Mouse (Mus musculus) intestine, embryonic 16.5 days (tissue): Measurements from ENCODE around the gene App. TPM values are rescaled to one million over a fixed set of nuclear protein-coding genes. Genes with fewer than 3 reads are reported as not detected.

Source experiments
- ATAC-seq: fragments of 200-750 bp; cut with Nextera tagmentation; 2 replicates; pipeline ENCODE4 v1.8.0; 2017; ENCODE audit warnings: moderate TSS enrichment, moderate library complexity
- H3K27ac ChIP-seq: fragments of 300-500 bp; sonication (generic); 2 replicates; pipeline ENCODE4 v1.5.1; 2014; ENCODE audit warnings: mild to moderate bottlenecking, low read length
- H3K27me3 ChIP-seq: fragments of 300-500 bp; sonication (generic); replicated peaks from 2 replicates; pipeline ENCODE4 v1.6.1; 2014; ENCODE audit warnings: low read length, control low read depth, mixed read lengths; ENCODE audit not compliant: control insufficient read depth, insufficient read depth
- H3K36me3 ChIP-seq: fragments of 300-500 bp; sonication (generic); 2 replicates; pipeline ENCODE4 v1.6.1; 2014; ENCODE audit warnings: low read length, control low read depth; ENCODE audit not compliant: control insufficient read depth, insufficient read depth
- H3K4me1 ChIP-seq: fragments of 300-500 bp; sonication (generic); 2 replicates; pipeline ENCODE4 v1.6.1; 2014; ENCODE audit warnings: low read length, control low read depth, mixed read lengths; ENCODE audit not compliant: control insufficient read depth, insufficient read depth
- H3K4me2 ChIP-seq: fragments of 300-500 bp; sonication (generic); 2 replicates; pipeline ENCODE4 v1.6.1; 2014; ENCODE audit warnings: low read depth, low read length, control low read depth
- H3K4me3 ChIP-seq: fragments of 300-500 bp; sonication (generic); 2 replicates; pipeline ENCODE4 v1.5.1; 2014; ENCODE audit warnings: mild to moderate bottlenecking, low read length
- H3K9ac ChIP-seq: fragments of 300-500 bp; sonication (generic); 2 replicates; pipeline ENCODE4 v1.6.1; 2014; ENCODE audit warnings: low read depth, low read length
- H3K9me3 ChIP-seq: fragments of 300-500 bp; sonication (generic); 2 replicates; pipeline ENCODE4 v1.6.1; 2016; ENCODE audit warnings: low read length, control low read depth; ENCODE audit not compliant: control insufficient read depth
- WGBS: fragments of 180-500 bp; shearing (Covaris S2); extraction: QIAGEN DNeasy Blood & Tissue Kit; methylation state at CpG from one replicate; pipeline ENCODE4 v1.1.7; 2014; 5-methylcytosine and 5-hydroxymethylcytosine counted together
- polyA plus RNA-seq: library from polyadenylated mRNA; unstranded; fragments of >200 nt; fragmentation: Nextera tagmentation; extraction: Ambion mirVana; gene quantifications from 2 replicates; pipeline ENCODE4 v1.2.1, GENCODE M21; 2015

The App gene
- polyA plus RNA-seq, 1 experiment from 2014 or later, result 125 TPM

DNA sequence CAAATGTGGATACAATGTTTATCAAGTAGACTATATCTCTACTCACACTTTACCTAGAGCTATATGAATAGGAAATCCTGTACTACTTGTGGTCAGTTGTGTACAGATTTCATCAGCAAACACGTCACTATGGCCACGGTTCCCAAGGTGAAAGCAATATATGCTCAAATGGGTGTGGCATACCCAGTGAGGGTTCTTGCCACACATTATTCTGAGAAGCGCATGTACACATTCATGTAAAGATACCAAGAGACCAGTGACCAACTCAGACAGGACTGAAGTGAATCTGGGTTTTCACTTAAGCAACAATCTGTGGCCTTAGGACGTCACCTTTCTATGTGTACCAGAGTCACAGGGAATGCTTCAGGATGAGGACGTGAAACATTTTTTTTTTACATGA is 41.4 kb downstream of the App start:
- Histone ChIP-seq H3K4me2 (no peak overlapping the region), H3K4me1 (peaks cover 38% of the 10 kb centered on the region), H3K36me3 (no peaks in the 10 kb centered on the region), H3K9me3 (no peaks in the 10 kb centered on the region), H3K4me3 (no peak overlapping the region), H3K27me3 (no peaks in the 10 kb centered on the region), H3K27ac (peak overlapping the region; percentile 79), H3K9ac (0 out of 2 replicates have a peak overlapping the region, but pooled peaks have one; percentile 14)
- WGBS, result 66% methylated on average over 5 of the region's 5 CpGs
- ATAC-seq, result peak; percentile 14; the same call in 1 of the 2 replicates

DNA sequence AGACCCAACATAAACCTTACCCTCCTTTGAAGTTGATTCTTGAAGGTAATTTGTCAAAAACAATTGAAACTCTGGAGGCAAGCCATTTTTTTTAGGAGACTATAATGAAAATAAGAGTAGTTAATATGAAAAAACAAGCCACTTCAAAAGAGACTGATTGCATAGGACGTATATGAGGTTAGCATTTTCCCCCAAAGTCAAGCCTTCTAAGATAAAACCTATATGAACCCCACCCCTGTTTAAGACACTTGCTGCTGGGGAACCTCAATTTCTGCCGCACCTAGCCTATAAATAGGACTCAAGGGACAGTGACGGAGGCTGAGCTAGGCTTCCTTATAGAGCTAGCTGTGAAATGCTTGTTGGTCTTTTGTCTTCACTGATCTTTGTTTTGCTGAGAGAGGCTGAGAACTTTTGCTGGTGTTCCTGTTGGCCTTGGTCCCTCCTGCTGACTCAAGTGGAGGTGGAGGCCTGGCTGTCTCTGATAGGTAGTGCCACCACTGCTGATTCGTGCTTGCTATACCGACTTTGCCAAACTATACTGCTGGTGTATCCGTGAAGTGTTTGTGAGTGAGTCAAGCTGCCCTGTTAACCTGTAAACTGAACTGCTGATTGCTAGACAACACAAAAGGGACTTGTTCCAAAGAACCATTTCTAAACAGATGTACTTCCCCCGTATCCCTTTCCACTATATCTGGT is 42.6 kb downstream of the App start:
- Histone ChIP-seq H3K27ac (no peak overlapping the region), H3K9me3 (no peaks in the 10 kb centered on the region), H3K4me3 (no peak overlapping the region), H3K4me2 (no peak overlapping the region), H3K4me1 (peaks cover 38% of the 10 kb centered on the region), H3K9ac (no peak overlapping the region), H3K27me3 (no peaks in the 10 kb centered on the region), H3K36me3 (no peaks in the 10 kb centered on the region)
- WGBS, result 83% methylated on average over 7 of the region's 7 CpGs
- ATAC-seq, result no peak

DNA sequence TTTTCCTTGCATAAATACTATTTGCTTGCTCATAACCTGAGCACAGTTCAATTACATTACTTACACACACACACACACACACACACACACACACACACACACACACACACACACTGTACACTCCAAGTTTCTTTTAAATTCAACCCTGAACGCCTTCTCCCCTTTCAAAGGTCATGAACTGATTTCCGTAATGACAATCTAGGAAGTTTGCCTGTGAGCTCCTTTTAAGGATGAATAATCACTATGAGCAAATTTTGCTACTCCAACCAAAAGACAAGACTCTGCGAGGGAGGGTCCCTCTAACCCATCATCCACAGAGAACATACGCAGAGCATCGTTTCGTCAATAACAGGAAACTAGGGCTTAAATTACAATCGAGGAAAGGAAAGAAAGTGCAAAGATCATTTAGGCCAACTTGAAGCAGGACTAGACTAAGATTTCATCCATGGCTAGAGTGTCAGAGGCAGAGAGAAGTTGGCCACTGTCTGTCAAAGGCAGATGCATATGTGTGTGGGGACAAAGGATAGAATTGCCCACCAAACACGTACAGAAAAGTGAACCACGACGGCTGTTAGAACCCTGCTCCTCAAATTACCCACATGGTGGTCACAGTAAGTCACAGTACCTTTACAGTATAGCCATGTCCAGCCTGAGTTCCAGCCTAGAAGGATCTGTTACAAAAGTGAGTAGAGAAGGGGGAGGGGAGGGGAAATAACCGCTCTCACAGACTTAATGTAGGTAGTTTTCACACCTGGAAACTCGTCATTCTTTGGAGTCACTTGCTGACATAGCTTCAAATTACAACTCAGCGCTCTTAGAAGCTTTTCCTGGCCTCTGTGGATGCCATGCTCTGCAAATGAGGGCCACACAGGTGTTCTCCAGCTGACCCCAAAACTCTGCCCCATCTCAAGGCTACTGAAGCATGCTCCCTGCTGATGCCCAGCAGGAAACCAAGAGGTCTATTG is 44.6 kb downstream of the App start:
- H3K27me3 ChIP-seq, result no peaks in the 10 kb centered on the region
- H3K9me3 ChIP-seq, result no peaks in the 10 kb centered on the region
- H3K36me3 ChIP-seq, result no peaks in the 10 kb centered on the region
- H3K4me2 ChIP-seq, result no peak overlapping the region
- H3K27ac ChIP-seq, result 0 out of 2 replicates have a peak overlapping the region, but pooled peaks have one; percentile 17
- no peak for ATAC-seq
- no peak overlapping the region for H3K9ac ChIP-seq
- peaks cover 32% of the 10 kb centered on the region for H3K4me1 ChIP-seq
- 38% methylated on average over 13 of the region's 13 CpGs for WGBS
- no peak overlapping the region for H3K4me3 ChIP-seq

DNA sequence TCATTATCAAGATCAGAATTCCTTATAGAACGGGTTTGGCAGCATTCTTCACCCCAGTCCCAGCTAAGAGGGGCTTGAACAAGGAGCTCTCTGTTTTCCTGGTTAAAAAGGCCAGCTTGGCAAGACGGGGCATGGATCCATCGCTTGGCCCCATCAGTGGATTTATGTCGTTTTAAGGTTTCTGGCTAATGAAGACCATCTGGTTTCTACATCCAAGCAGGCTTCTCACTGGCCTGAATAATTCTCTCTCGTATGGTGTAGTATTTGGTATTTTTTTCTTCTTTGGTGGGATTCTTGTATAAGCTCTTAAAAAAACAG is 45.3 kb downstream of the App start:
- no peaks in the 10 kb centered on the region for H3K36me3 ChIP-seq
- no peaks in the 10 kb centered on the region for H3K27me3 ChIP-seq
- peaks cover 26% of the 10 kb centered on the region for H3K4me1 ChIP-seq
- 0 out of 2 replicates have a peak, but pooled peaks have one; percentile 32 for ATAC-seq
- no peak overlapping the region for H3K4me3 ChIP-seq
- 31% methylated on average over 5 of the region's 5 CpGs for WGBS
- no peaks in the 10 kb centered on the region for H3K9me3 ChIP-seq
- H3K9ac ChIP-seq, result no peak overlapping the region
- H3K4me2 ChIP-seq, result no peak overlapping the region
- H3K27ac ChIP-seq, result no peak overlapping the region

DNA sequence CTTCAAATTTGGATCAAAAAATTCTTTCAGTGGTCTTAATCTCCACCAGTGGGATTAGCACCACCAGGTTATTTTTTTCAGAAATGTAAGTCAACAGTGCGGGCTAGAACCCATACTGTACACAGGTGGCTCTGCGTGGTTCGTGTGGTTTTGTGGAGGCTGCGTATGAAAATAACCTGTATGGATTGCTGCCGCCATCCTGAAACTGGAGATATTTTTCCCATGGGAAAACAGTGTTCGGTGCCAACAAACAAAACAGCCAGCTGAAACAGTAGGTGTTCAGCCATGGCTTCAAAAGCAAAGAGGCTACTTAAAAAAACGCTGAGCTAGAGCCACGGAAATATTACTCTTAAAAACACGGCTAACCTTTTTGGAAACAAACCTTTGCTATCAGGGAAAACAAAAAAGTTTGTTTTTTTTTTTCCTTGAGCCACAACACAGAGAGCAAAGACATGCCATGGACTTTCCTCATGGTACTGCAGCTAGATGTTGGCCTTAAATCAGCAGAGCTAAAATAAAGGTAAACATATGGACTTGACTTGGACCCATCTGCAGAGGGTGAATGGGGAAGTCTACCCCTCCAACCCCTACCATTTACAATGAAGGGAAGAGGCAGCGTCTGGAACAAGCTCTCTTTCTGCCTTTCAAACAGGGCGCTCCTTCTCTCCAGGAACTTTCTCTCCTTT is 45.8 kb downstream of the App start:
- H3K9ac ChIP-seq, result no peak overlapping the region
- H3K4me2 ChIP-seq, result no peak overlapping the region
- H3K36me3 ChIP-seq, result no peaks in the 10 kb centered on the region
- ATAC-seq, result no peak
- H3K27me3 ChIP-seq, result no peaks in the 10 kb centered on the region
- H3K4me1 ChIP-seq, result peaks cover 22% of the 10 kb centered on the region
- 76% methylated on average over 11 of the region's 11 CpGs for WGBS
- H3K27ac ChIP-seq, result no peak overlapping the region
- H3K9me3 ChIP-seq, result no peaks in the 10 kb centered on the region
- H3K4me3 ChIP-seq, result no peak overlapping the region

DNA sequence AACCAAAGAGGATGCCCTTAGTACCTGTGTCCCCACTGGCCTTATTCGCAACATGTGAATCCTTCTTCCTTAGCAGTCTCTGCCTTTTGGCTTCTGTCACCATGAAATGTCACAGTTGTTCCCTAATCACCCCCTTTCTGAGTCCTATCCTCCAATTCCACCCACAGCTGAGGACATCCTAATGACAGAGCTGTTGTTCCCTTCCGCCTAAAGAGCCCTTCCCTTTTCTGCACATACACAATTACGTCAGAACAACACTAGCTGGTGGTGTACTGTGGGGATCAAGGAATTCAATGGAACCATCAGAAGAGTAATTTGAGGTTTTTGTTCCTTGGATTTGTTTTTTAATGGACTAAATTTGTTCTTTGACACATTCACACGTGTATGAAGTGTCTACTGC is 48.9 kb downstream of the App start:
- H3K27me3 ChIP-seq, result no peaks in the 10 kb centered on the region
- H3K9me3 ChIP-seq, result no peaks in the 10 kb centered on the region
- WGBS, result 92% methylated on average over 4 of the region's 4 CpGs
- H3K9ac ChIP-seq, result no peak overlapping the region
- peaks cover 10% of the 10 kb centered on the region for H3K4me1 ChIP-seq
- no peak for ATAC-seq
- H3K27ac ChIP-seq, result no peak overlapping the region
- no peak overlapping the region for H3K4me3 ChIP-seq
- H3K4me2 ChIP-seq, result no peak overlapping the region
- H3K36me3 ChIP-seq, result no peaks in the 10 kb centered on the region

DNA sequence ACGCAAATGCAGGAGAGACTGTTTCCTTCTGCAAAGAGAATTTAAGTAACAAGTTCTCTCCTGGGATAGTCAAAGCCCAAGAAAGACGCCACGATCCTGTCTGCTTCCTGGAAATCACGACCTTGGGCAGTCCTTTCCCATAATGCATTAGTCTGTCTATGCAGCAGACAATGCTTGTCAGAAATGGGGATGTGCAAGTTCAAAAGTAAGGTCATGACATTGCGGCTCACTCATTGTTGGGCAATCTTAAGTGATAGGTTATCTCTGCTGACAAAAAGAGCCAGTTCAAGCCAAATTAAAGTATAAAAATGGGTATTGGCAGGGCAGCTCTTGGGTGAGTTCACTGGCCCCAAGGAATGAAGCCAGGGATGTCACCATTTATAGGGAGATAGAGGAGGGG is 51.6 kb downstream of the App start:
- no peak overlapping the region for H3K9ac ChIP-seq
- WGBS, result 81% methylated on average over 5 of the region's 5 CpGs
- H3K27ac ChIP-seq, result no peak overlapping the region
- no peak overlapping the region for H3K4me3 ChIP-seq
- 0 out of 2 replicates have a peak, but pooled peaks cover 2% of the 10 kb centered on the region for H3K36me3 ChIP-seq
- H3K4me1 ChIP-seq, result 0 out of 2 replicates have a peak, but pooled peaks cover 3% of the 10 kb centered on the region
- no peak for ATAC-seq
- H3K9me3 ChIP-seq, result no peaks in the 10 kb centered on the region
- no peaks in the 10 kb centered on the region for H3K27me3 ChIP-seq
- H3K4me2 ChIP-seq, result no peak overlapping the region

DNA sequence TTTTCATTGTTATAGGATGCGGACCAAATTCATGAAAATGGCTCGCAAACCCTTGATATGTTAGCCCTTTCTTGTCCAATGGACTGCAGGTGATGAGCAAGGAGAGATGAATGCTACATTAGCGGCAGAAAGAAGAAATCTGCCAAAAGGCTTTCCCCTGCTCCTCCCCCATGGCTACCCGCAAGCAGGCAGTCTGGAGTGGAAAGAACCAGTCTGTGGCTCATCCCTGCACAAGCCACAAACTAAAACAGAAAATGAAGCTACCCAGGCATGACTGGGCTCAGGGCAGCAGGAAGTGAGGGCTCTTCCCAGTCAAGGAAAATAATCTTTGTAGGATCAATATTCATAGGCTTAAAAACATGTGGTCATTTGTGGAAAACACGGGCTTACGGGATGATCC is 54.6 kb downstream of the App start:
- Histone ChIP-seq H3K27me3 (no peaks in the 10 kb centered on the region), H3K9me3 (no peaks in the 10 kb centered on the region), H3K4me1 (0 out of 2 replicates have a peak, but pooled peaks cover 5% of the 10 kb centered on the region), H3K4me2 (no peak overlapping the region), H3K27ac (no peak overlapping the region), H3K36me3 (0 out of 2 replicates have a peak, but pooled peaks cover 2% of the 10 kb centered on the region), H3K9ac (no peak overlapping the region), H3K4me3 (no peak overlapping the region)
- no peak for ATAC-seq
- 96% methylated on average over 6 of the region's 6 CpGs for WGBS

DNA sequence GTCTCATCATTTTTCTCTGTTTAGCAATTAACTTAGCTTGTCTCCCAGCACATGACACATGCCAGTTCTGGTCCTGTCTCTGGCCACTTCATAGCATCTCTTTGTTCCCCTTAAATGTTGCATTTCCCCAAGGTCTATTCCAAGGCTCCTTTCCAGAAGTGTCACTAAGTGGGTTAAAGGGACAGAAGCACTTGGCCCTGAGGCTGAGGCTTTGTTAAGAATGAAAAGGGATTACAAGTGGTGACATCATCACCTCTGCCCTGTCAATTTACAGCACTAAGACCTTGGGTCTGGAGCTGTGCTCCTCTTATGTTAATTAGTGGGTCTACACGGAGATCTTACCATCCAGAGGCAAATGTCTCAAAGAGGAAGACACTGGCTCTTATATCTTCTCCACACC is 56.0 kb downstream of the App start:
- Histone ChIP-seq H3K27me3 (no peaks in the 10 kb centered on the region), H3K4me3 (no peak overlapping the region), H3K9ac (no peak overlapping the region), H3K9me3 (no peaks in the 10 kb centered on the region), H3K27ac (no peak overlapping the region), H3K36me3 (0 out of 2 replicates have a peak, but pooled peaks cover 2% of the 10 kb centered on the region), H3K4me1 (0 out of 2 replicates have a peak, but pooled peaks cover 5% of the 10 kb centered on the region), H3K4me2 (no peak overlapping the region)
- 75% methylated on average over 1 of the region's 1 CpGs for WGBS
- no peak for ATAC-seq
